Mouse (Mus musculus) kidney, adult 18-20 months (tissue): ENCODE data around the gene Prx.

Experiments used
- DNase-seq: peaks from one replicate; pipeline ENCODE4 v3.0.0; 2021

Prx gene

DNA sequence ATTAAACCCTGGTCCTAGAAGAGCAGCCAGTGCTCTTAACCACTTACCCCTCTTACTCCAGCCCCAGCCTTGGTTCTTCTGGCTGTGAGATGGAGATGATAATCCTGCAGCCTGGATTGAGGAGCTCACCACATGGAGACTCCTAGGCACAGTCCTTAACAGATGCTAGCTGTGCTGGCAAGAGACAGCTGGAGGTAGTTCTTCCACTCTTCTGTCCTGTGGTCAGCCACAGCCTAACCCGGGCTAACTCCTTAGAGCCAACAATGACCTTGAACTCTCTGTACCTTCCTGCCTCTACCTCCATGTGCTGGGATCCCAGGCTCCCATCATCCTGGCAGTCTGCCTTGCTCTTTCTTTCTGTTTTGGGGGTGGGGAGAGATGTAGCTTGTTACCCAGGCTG, 61.9 kb downstream of the Prx start:
- no peak for DNase-seq
